Mouse (Mus musculus): ENCODE measurements around the gene Icmt.

The Icmt gene

DNA sequence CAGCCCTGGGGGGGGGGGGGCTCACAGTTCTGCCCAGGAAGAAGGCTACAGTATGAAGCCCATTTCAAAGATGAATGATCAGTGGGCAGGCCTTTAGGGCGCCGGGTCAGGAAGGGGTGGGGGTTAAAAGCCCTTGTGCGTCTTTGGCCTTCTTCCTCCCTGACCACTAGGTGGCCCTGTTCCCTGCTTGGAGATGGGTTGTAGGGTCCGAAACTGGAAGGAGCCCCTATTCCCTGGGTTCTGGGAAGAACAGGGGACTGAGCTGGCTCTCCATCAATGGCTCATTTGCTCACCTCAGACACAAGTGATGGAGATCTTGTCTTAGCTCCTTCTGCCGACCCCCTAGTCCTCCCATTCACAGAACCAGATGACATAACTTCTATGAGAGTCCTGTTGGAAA is 46.3 kb downstream of the Icmt start:
- DNase-seq: no peak

DNA sequence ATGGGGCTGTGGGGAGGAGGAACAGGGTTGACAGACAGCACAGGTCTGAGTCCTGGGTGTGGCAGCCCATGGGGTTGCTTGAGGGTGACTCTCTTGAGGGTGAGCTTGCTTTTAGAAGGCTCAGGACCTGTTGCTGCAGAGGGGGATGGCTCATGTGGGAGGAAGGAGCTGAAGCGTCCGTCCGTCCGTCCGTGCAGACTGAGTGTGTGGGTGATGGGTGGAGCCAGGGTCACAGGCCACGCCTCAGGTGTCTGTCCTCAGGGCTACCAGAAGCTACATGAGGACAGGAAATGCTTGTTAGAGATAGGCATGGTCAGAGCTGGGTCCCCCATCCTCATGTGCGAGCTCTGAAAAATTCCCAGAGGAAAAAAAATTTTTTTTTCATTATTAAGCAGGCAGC is 47.6 kb downstream of the Icmt start:
- no peak for DNase-seq

DNA sequence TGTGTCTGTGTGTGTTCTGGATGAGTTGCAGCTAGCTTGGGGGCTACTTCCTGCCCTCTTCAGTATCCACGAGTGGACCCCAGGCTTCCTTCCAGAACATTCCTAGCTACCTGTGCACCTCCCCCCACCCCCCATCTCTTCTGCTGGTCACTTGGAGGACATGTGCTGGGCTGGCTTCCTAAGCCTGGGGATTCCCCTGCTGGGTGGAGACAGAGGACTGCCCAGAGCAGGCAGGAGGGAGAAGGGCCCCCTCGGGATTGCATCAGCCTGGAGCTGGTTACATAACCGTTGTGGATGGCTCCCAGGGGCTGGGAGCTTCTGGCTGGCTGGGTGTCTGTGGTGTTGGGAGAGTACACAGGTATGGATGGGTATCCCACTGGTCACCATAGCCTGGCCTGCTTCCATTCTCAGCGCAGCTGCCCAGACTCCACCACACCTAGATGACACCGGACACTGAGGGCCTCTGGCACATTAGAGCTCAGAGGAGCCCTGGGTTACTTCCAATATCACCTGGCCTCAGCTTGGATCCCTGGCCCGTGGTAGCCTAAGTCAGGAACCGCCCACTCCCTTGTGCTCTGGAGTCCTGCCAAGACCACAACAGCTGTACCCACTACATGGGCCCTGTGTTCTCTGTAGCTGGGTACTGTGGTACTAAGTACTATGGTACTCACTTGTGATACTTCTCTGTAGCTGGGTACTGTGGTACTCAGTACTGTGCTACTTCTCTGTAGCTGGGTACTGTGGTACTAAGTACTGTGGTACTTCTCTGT is 48.3 kb downstream of the Icmt start:
- DNase-seq: peak; percentile 20 to 24

DNA sequence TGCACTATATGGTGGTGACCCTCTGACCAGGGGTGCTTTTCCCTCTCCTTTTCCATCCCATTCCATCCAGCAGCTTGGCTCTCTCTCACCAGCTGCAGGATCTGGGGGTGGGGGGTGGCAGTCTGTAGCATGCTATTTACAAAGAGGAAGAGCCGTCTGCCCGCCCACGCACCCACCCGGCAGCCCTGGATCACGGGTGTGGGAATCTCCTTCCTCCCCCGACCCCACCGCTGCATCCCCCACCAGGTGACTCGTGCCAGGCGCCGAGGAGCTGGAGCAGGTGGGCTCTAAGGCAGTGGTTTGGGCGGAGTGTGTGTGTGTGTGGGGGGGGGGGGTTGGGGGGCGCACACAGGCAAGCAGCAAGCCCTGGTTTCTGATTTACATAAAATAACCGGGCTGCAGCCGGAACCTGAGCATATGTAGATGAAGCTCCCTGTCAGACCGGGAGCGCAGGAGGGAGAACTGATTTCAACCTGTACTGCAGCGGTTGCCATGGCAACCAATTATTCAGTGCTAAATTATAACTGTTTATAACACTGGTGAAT is 52.9 kb downstream of the Icmt start:
- DNase-seq: no peak

DNA sequence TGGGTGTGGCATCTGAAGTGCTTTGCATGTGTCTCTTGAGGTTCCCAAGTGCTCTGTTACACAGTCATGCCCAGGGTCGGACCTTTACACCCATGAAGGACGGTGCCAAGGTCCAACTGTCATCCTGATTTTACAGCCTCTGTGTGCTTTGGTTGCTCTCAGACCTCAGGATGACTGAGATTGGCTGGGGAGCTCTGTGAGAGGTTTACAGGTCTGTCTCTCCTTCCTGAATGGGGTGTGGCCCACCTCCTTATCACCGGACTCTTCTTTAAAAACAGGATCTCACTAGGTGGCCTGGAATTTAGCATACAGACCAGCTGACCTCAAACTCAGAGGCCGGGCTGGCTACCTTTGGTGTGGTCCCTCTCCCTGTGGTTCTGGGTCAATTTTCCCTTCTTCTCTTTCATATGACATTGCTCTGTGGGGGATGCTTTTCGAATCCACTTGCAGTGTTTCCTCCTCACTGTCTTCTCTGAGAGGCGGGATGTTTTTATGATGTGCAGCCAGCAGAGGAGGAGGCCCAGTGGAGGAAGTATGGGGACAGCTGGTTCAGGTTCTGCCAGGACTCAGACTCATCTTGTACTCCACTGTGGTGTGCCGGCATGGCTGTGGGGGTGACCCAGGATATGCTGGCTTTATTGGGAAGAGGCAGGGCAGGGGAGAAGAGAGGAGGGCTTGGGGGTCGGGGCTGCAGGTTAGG is 53.8 kb downstream of the Icmt start:
- DNase-seq: no peak

DNA sequence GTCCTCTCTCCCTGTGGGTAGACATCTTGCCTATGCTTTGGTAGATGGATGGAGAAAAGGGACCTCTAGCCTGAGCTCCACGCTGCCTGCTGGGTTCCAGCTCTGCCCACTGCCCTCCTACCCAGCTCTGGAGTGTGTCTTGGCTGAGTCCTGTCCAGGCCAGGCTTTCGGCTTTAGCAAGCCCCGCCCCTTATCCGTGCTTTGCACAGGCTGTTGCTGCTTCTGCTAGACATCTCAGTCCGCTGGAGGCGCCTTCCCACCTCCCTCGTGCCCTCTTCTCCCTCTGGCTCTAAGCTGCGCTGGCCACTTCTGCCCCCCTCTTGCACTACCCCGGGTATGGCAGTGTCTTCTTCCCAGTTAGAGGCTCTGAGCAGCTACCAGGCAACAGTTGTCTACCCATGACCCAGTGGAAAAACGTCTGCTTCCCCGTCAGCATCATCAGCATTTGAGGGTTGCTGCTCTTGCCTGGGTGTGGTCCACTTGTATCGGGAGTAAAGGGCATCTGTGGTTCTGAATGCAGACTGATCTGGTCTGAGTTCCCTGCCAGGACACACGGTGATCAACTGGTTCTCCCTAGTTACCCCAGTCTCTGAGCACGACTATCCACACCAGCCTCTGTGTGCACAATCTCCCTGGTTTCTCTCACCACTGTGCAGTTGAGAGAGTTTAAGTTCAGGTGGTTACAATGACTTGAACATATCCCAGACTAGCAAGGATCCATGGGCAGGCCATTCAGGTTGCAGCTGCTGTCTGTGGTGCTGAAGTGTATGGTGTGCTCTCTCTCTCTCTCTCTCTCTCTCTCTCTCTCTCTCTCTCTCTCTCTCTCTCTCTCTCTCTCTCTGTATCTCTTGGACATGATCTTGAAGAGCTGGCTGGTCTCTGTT is 54.6 kb downstream of the Icmt start:
- no peak for DNase-seq

DNA sequence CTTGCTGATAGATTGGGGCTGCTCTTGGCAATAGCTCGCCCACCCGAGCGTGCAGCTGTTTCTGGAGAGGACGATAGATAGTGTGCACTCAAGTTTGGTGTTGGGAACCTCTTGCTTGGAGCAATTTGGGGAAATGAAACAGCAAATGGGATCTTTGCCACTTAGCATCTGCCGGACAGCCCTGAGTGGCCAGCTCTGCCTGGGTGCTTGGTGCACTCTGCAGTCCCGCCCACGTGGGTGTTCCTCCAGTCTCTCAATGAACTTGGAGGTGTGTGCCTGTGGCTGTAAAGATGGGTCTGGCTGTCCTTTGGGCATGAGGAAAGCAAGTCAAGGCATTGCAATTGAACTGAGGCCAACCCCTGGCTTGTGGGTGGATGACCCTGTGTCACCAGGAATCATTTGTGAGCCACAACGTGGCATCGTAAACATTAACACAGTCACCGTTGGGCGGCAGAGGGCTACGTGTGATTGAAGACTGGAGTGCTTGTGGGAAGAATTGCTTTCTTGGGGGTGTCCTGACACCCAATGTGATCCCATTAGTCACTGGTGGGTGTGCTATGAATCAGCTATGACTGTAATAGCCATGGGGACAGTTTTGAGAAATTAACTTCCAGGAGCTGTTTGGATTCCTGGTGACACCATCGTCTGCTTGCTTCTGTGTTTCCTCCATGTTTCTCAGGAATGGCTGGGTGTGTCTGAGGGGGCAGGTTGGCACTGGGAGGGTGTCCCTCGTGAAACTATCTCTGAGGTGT is 57.0 kb downstream of the Icmt start:
- DNase-seq: no peak

DNA sequence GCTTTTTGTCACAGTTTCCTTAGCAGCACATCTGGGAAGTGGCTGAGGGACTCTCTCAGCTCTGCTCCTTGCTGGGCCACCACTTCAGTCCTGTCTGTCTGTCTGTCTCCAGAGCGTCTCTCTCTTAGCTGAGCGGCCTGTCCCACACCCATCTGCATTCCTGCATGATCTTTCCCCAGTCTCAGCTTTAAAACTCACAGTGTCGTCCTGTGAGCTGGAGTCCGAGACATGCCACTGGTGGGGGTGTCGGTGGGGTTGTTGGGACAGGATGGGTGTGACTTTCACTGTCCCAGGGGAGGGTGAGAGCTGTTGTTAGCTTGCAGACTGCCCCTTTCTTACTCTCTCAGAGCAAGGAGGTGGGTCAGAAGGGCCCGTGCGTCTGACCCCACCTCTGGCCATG is 58.6 kb downstream of the Icmt start:
- DNase-seq: no peak

All from kidney, adult 8-10 months (tissue).